Mouse (Mus musculus): ENCODE results near the gene Malsu1.

Malsu1 gene

GRCm38 (mm10) chr6:49073304-49074116, at the start of gene Malsu1:
Gene Malsu1, plus strand, starts transcription at chr6:49073795.
- DNase-seq: peak; percentile 94

GRCm38 (mm10) chr6:49025290-49025689, 48.3 kb upstream of the Malsu1 start:
- no peak for DNase-seq

GRCm38 (mm10) chr6:49026496-49026895, 47.1 kb upstream of the Malsu1 start:
- no peak for DNase-seq

- DNase-seq: no peak
Measured at GRCm38 (mm10) chr6:49028019-49028418, 45.6 kb upstream of the Malsu1 start.

- DNase-seq: no peak
Measured at GRCm38 (mm10) chr6:49028708-49029107, 44.9 kb upstream of the Malsu1 start.

- no peak for DNase-seq
Measured at GRCm38 (mm10) chr6:49031230-49031629, 42.4 kb upstream of the Malsu1 start.

- DNase-seq: no peak
Measured at GRCm38 (mm10) chr6:49032783-49033182, 40.8 kb upstream of the Malsu1 start.

- DNase-seq: no peak
Measured at GRCm38 (mm10) chr6:49036275-49037267, 37.0 kb upstream of the Malsu1 start, which contains the start of gene Gpnmb. Gene Gpnmb, plus strand, starts transcription at chr6:49036546.

- DNase-seq: no peak
Measured at GRCm38 (mm10) chr6:49037268-49037662, 36.3 kb upstream of the Malsu1 start.

- DNase-seq: peak; percentile 10
Measured at GRCm38 (mm10) chr6:49039470-49040180, 34.0 kb upstream of the Malsu1 start.

GRCm38 (mm10) chr6:49046502-49046901, 27.1 kb upstream of the Malsu1 start:
- no peak for DNase-seq

- no peak for DNase-seq
Measured at GRCm38 (mm10) chr6:49046976-49047375, 26.6 kb upstream of the Malsu1 start.

GRCm38 (mm10) chr6:49047848-49048247, 25.7 kb upstream of the Malsu1 start:
- DNase-seq: no peak

- no peak for DNase-seq
Measured at GRCm38 (mm10) chr6:49048395-49048794, 25.2 kb upstream of the Malsu1 start.

- DNase-seq: no peak
Measured at GRCm38 (mm10) chr6:49050677-49051410, 22.8 kb upstream of the Malsu1 start.

- DNase-seq: no peak
Measured at GRCm38 (mm10) chr6:49052191-49052590, 21.4 kb upstream of the Malsu1 start.

- DNase-seq: no peak
Measured at GRCm38 (mm10) chr6:49055256-49055733, 18.3 kb upstream of the Malsu1 start.

GRCm38 (mm10) chr6:49056009-49056408, 17.6 kb upstream of the Malsu1 start:
- no peak for DNase-seq

- peak; percentile 55 for DNase-seq
Measured at GRCm38 (mm10) chr6:49057053-49058021, 16.3 kb upstream of the Malsu1 start.

- no peak for DNase-seq
Measured at GRCm38 (mm10) chr6:49068361-49068760, 5.2 kb upstream of the Malsu1 start.

- no peak for DNase-seq
Measured at GRCm38 (mm10) chr6:49074117-49074490, 509 bp downstream of the Malsu1 start.
